Mouse (Mus musculus) limb, embryonic 14.5 days (tissue): ENCODE data around the gene Htra2. TPM values are rescaled to one million over a fixed set of nuclear protein-coding genes. Genes with fewer than 3 reads are reported as not detected.
A peak's percentile ranks its signal among the peaks of the same experiment; 100 is the strongest.

ENCODE experiments used
- ATAC-seq: fragments of 200-750 bp; cut with Nextera tagmentation; 2 replicates; pipeline ENCODE4 v1.8.0; 2017; ENCODE audit warnings: low read depth, moderate number of reproducible peaks, moderate TSS enrichment; ENCODE audit not compliant: low FRiP score
- DNase-seq: peaks from one replicate; pipeline ENCODE4 v3.0.0-alpha.2; 2015; ENCODE audit warnings: low spot score
- H3K27ac ChIP-seq: fragments of 300-500 bp; sonication (generic); replicated peaks from 2 replicates; pipeline ENCODE4 v1.5.1; 2014; ENCODE audit warnings: low read depth, mild to moderate bottlenecking, low read length, moderate library complexity, mixed read lengths
- H3K27me3 ChIP-seq: fragments of 300-500 bp; sonication (generic); 2 replicates; pipeline ENCODE4 v1.6.1; 2014; ENCODE audit warnings: low read length, mixed read lengths; ENCODE audit not compliant: control insufficient read depth, insufficient read depth
- H3K36me3 ChIP-seq: fragments of 300-500 bp; sonication (generic); 2 replicates; pipeline ENCODE4 v1.6.1; 2014; ENCODE audit warnings: mild to moderate bottlenecking, low read length, moderate library complexity, mixed read lengths; ENCODE audit not compliant: control insufficient read depth, insufficient read depth
- H3K4me1 ChIP-seq: fragments of 300-500 bp; sonication (generic); 2 replicates; pipeline ENCODE4 v1.6.1; 2014; ENCODE audit warnings: antibody characterized with exemption, low read length, mixed read lengths; ENCODE audit not compliant: control insufficient read depth, insufficient read depth
- H3K4me2 ChIP-seq: fragments of 300-500 bp; sonication (generic); replicated peaks from 2 replicates; pipeline ENCODE4 v1.6.1; 2014; ENCODE audit warnings: low read depth, mild to moderate bottlenecking, low read length, moderate library complexity; ENCODE audit not compliant: severe bottlenecking
- H3K4me3 ChIP-seq: fragments of 300-500 bp; sonication (generic); replicated peaks from 2 replicates; pipeline ENCODE4 v1.5.1; 2014; ENCODE audit warnings: low read length
- H3K9ac ChIP-seq: fragments of 300-500 bp; sonication (generic); 2 replicates; pipeline ENCODE4 v1.6.1; 2014; ENCODE audit warnings: mild to moderate bottlenecking, low read depth, low read length, moderate library complexity; ENCODE audit not compliant: severe bottlenecking
- H3K9me3 ChIP-seq: fragments of 300-500 bp; sonication (generic); 2 replicates; pipeline ENCODE4 v1.6.1; 2016; ENCODE audit warnings: low read length; ENCODE audit not compliant: control insufficient read depth
- POLR2A ChIP-seq: fragments of 200-500 bp; IDR thresholded peaks from 2 replicates; pipeline ENCODE4 v1.8.0; 2012; ENCODE audit warnings: inconsistent platforms, mild to moderate bottlenecking, moderate library complexity, borderline replicate concordance; ENCODE audit not compliant: insufficient read depth, insufficient read length; ENCODE audit errors: extremely low read depth
- WGBS: fragments of 180-500 bp; shearing (Covaris S2); extraction: QIAGEN DNeasy Blood & Tissue Kit; methylation state at CpG from one replicate; pipeline ENCODE4 v1.1.7; 2014; 5-methylcytosine and 5-hydroxymethylcytosine counted together
- polyA plus RNA-seq, 2 experiments: library from polyadenylated mRNA; depleted of rRNA in 1 of 2; stranded (reverse) in 1 of 2; unstranded in 1 of 2; fragments of >200 nt; fragmentation: Nextera tagmentation in 1 of 2; extraction: Ambion mirVana in 1 of 2; gene quantifications; 2 replicates each; pipeline versions ENCODE4 v1.2.1 to v1.2.3; 2012 to 2014

Gene Htra2
- polyA plus RNA-seq, 2 experiments: 48.4 to 99.8 TPM

- Histone ChIP-seq H3K4me1 (peaks cover 8% of the 10 kb centered on the region), H3K27ac (no peak overlapping the region), H3K9me3 (no peaks in the 10 kb centered on the region), H3K4me2 (no peak overlapping the region), H3K27me3 (peaks cover 24% of the 10 kb centered on the region), H3K36me3 (peaks cover 20% of the 10 kb centered on the region), H3K4me3 (no peak overlapping the region), H3K9ac (no peak overlapping the region)
- ATAC-seq (no peak), DNase-seq (no peak)
- TF ChIP-seq POLR2A: no peak
- 81% methylated on average over 2 of the region's 2 CpGs for WGBS
Measured at GRCm38 (mm10) chr6:83058725-83059124, 3.7 kb upstream of the Htra2 start.

- Histone ChIP-seq H3K9ac (no peak within 1 kb of the TSS), H3K27me3 (peaks cover 15% of the 10 kb centered on the region), H3K4me2 (no peak within 1 kb of the TSS), H3K36me3 (peaks cover 20% of the 10 kb centered on the region), H3K4me1 (peaks cover 15% of the 10 kb centered on the region), H3K4me3 (no peak within 1 kb of the TSS), H3K9me3 (no peaks in the 10 kb centered on the region), H3K27ac (no peak within 1 kb of the TSS)
- ATAC-seq: no peak
- TF ChIP-seq POLR2A: no peak
- WGBS: 47% methylated on average over 3 of the region's 3 CpGs
- no peak for DNase-seq
Measured at GRCm38 (mm10) chr6:83057790-83058189, 2.7 kb upstream of the Htra2 start, which contains the start of gene Dqx1. Dqx1 (plus strand) TSS chr6:83057844.

GRCm38 (mm10) chr6:83054074-83054851 lies 810 bp downstream of the Htra2 start, which contains the start of gene Aup1:
Aup1 (plus strand) TSS chr6:83054521.
- peaks cover 34% of the 10 kb centered on the region for H3K36me3 ChIP-seq
- H3K27me3 ChIP-seq: no peaks in the 10 kb centered on the region
- H3K9ac ChIP-seq: peak within 1 kb of the TSS; percentile 89
- peak within 1 kb of the TSS; percentile 88 for H3K27ac ChIP-seq
- peak; percentile 89; the same call in 1 of the 2 replicates for TF ChIP-seq POLR2A
- H3K4me3 ChIP-seq: peak within 1 kb of the TSS; percentile 96
- H3K4me2 ChIP-seq: peak within 1 kb of the TSS; percentile 88
- peaks cover 20% of the 10 kb centered on the region for H3K4me1 ChIP-seq
- no peaks in the 10 kb centered on the region for H3K9me3 ChIP-seq
- ATAC-seq (peak; percentile 95), DNase-seq (peak; percentile 97)
- WGBS: 0% methylated on average over 35 of the region's 64 CpGs

- Histone ChIP-seq H3K4me2 (peak overlapping the region; percentile 88), H3K4me1 (peaks cover 20% of the 10 kb centered on the region), H3K9ac (peak overlapping the region; percentile 89), H3K36me3 (peaks cover 34% of the 10 kb centered on the region), H3K4me3 (peak overlapping the region; percentile 96), H3K27ac (peak overlapping the region; percentile 88), H3K27me3 (no peaks in the 10 kb centered on the region), H3K9me3 (no peaks in the 10 kb centered on the region)
- WGBS: under 1% methylated on average over 26 of the region's 26 CpGs
- TF ChIP-seq POLR2A: no peak
- no peak for DNase-seq
- ATAC-seq: no peak
Measured at GRCm38 (mm10) chr6:83053136-83053960, 1.7 kb downstream of the Htra2 start.

- no peaks in the 10 kb centered on the region for H3K9me3 ChIP-seq
- 59% methylated on average over 10 of the region's 10 CpGs for WGBS
- TF ChIP-seq POLR2A: no peak
- DNase-seq: no peak
- no peak overlapping the region for H3K9ac ChIP-seq
- H3K4me2 ChIP-seq: no peak overlapping the region
- no peak overlapping the region for H3K4me3 ChIP-seq
- no peaks in the 10 kb centered on the region for H3K27me3 ChIP-seq
- peaks cover 13% of the 10 kb centered on the region for H3K36me3 ChIP-seq
- ATAC-seq: no peak
- no peak overlapping the region for H3K27ac ChIP-seq
- H3K4me1 ChIP-seq: peaks cover 13% of the 10 kb centered on the region
Measured at GRCm38 (mm10) chr6:83049367-83049766, 5.7 kb downstream of the Htra2 start.
